Mouse (Mus musculus): ENCODE data around the gene Batf3.
"Not testable (repeated sequence)": the region's sequence is repeated elsewhere in the genome, so short reads cannot be mapped to it uniquely, and the experiment has no call there.

Gene Batf3

DNA sequence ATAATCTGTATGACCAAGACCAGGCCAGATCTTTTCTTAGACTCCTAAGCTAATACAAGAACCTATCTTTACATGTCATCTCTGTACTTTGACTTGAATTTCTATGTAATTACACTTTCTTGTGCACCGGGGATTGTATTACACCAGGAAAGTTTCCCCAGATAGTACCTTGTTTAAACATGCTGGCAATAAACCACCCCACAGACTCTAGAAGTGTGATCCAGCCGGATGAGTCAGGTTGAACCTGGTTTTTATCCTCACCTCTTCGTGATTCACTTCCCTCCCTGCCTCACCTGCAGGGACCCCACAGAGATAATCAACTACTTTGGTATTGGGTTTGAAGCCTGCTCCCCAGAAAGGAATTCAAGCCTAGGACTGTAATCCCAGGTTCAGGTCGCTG lies 37.8 kb downstream of the Batf3 start:
- no peak for DNase-seq (ENCODE audit: low read depth, low spot score)
- Histone ChIP-seq H3K27me3 (ENCODE audit: control insufficient read depth, insufficient read depth, low read length, poor library complexity, severe bottlenecking) (no peaks in the 10 kb centered on the region), H3K36me3 (ENCODE audit: control insufficient read depth, insufficient read depth, low read length, poor library complexity, severe bottlenecking) (no peaks in the 10 kb centered on the region)

GRCm38 (mm10) chr1:191138436-191138835 lies 40.8 kb downstream of the Batf3 start:
- H3K27me3 ChIP-seq (ENCODE audit: control insufficient read depth, insufficient read depth, low read length, poor library complexity, severe bottlenecking): no peaks in the 10 kb centered on the region
- no peaks in the 10 kb centered on the region for H3K36me3 ChIP-seq (ENCODE audit: control insufficient read depth, insufficient read depth, low read length, poor library complexity, severe bottlenecking)
- no peak for DNase-seq (ENCODE audit: low read depth, low spot score)

GRCm38 (mm10) chr1:191138874-191139495 lies 41.3 kb downstream of the Batf3 start:
- no peaks in the 10 kb centered on the region for H3K27me3 ChIP-seq (ENCODE audit: control insufficient read depth, insufficient read depth, low read length, poor library complexity, severe bottlenecking)
- no peak for DNase-seq (ENCODE audit: low read depth, low spot score)
- H3K36me3 ChIP-seq (ENCODE audit: control insufficient read depth, insufficient read depth, low read length, poor library complexity, severe bottlenecking): no peaks in the 10 kb centered on the region

DNA sequence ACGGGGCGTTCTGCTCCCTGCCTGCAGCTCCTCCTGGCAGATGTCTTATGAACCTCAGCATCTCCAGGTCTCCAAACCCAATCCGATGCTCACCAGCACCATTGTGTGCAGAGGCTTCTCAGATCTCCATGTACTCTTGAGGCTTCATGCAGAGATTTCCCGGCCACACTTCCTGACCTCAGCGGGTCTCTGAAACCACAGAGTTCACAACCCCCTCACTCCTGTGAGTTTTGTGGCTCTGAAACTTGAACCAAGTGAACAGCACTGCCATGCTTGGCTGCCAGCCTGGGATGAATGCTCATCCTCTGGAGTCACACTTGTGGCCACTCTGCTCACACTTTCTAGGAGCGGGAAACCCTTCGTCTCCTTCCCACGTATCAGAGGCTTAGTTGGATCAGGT lies 43.3 kb downstream of the Batf3 start:
- no peak for DNase-seq (ENCODE audit: low read depth, low spot score)
- H3K36me3 ChIP-seq (ENCODE audit: control insufficient read depth, insufficient read depth, low read length, poor library complexity, severe bottlenecking): no peaks in the 10 kb centered on the region
- no peaks in the 10 kb centered on the region for H3K27me3 ChIP-seq (ENCODE audit: control insufficient read depth, insufficient read depth, low read length, poor library complexity, severe bottlenecking)

- not testable (repeated sequence) for H3K36me3 ChIP-seq (ENCODE audit: control insufficient read depth, insufficient read depth, low read length, poor library complexity, severe bottlenecking); H3K27me3 ChIP-seq (ENCODE audit: control insufficient read depth, insufficient read depth, low read length, poor library complexity, severe bottlenecking); DNase-seq (ENCODE audit: low read depth, low spot score)
Observed at GRCm38 (mm10) chr1:191149489-191149888, 51.8 kb downstream of the Batf3 start.

GRCm38 (mm10) chr1:191150924-191151605 lies 53.4 kb downstream of the Batf3 start:
- Histone ChIP-seq H3K27me3 (ENCODE audit: control insufficient read depth, insufficient read depth, low read length, poor library complexity, severe bottlenecking) (no peaks in the 10 kb centered on the region), H3K36me3 (ENCODE audit: control insufficient read depth, insufficient read depth, low read length, poor library complexity, severe bottlenecking) (no peaks in the 10 kb centered on the region)
- no peak for DNase-seq (ENCODE audit: low read depth, low spot score)

GRCm38 (mm10) chr1:191153052-191153451 lies 55.4 kb downstream of the Batf3 start:
- peak; percentile 76 for DNase-seq (ENCODE audit: low read depth, low spot score)
- Histone ChIP-seq H3K36me3 (ENCODE audit: control insufficient read depth, insufficient read depth, low read length, poor library complexity, severe bottlenecking) (no peaks in the 10 kb centered on the region), H3K27me3 (ENCODE audit: control insufficient read depth, insufficient read depth, low read length, poor library complexity, severe bottlenecking) (no peaks in the 10 kb centered on the region)

GRCm38 (mm10) chr1:191154314-191154713 lies 56.7 kb downstream of the Batf3 start:
- no peaks in the 10 kb centered on the region for H3K36me3 ChIP-seq (ENCODE audit: control insufficient read depth, insufficient read depth, low read length, poor library complexity, severe bottlenecking)
- no peak for DNase-seq (ENCODE audit: low read depth, low spot score)
- no peaks in the 10 kb centered on the region for H3K27me3 ChIP-seq (ENCODE audit: control insufficient read depth, insufficient read depth, low read length, poor library complexity, severe bottlenecking)

All from splenic B cell, adult 2 months (primary cell).